Mouse (Mus musculus) CD4-positive, CD25-positive, alpha-beta regulatory T cell, adult 4 months (primary cell): ENCODE results near the gene Hkdc1. TPM values are rescaled to one million over a fixed set of nuclear protein-coding genes. Genes with fewer than 3 reads are reported as not detected.
"Not testable (repeated sequence)": the region's sequence is repeated elsewhere in the genome, so short reads cannot be mapped to it uniquely, and the experiment has no call there.

Source experiments
- ATAC-seq: one replicate; pipeline ENCODE4 v1.8.0; 2017
- polyA plus RNA-seq, 2 experiments: library from polyadenylated mRNA; unstranded; fragments of 100-300 nt; shearing (Covaris generic); gene quantifications; one replicate each; pipeline ENCODE4 v1.2.1; 2017

Gene Hkdc1
- not detected for polyA plus RNA-seq

DNA sequence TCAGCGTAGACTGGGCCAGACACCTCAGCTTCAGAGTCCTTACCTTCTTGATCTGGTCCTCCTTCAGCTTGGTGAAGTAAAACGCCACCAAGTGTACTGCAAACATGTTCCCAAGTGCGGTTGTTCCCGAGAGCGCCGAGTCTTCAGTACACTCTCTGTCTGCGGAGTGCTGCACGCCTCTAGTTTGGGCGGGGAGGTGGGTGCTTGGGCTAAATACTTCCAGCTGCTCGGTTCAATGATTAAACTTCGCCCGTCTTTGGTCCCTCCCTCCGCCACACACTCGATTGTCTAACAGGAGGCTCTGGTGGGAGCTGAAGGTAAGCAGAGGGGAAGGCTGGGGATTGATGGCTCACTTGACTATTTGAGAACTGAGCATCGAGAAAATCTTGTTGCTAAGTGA is at the start of gene Hkdc1:
Hkdc1 (minus strand) TSS at position 237 of the 400 bp plus-strand sequence.
- ATAC-seq, result no peak

- ATAC-seq, result no peak
Observed at GRCm38 (mm10) chr10:62471105-62471504, 48.8 kb upstream of the Hkdc1 start.

DNA sequence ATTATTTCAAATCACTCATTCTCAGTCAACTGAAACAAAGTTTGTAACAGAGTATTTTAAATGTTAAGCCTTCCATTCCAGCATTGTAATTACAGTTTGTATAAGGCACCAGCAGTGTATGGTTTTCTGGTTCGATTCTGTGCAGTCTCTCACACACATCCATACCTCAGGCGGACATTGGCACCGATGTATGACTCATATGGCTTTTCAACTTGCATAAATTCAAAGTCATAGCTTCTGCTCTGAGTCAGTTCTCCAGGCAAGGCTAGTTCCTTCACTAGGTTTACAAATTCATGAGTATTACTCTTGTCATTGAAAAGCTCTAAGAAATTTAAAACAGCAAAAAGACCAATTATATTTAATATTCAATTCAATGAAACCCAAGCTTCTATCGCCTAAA is 47.4 kb upstream of the Hkdc1 start:
- no peak for ATAC-seq

GRCm38 (mm10) chr10:62461321-62461720 is 39.0 kb upstream of the Hkdc1 start:
- ATAC-seq, result no peak

DNA sequence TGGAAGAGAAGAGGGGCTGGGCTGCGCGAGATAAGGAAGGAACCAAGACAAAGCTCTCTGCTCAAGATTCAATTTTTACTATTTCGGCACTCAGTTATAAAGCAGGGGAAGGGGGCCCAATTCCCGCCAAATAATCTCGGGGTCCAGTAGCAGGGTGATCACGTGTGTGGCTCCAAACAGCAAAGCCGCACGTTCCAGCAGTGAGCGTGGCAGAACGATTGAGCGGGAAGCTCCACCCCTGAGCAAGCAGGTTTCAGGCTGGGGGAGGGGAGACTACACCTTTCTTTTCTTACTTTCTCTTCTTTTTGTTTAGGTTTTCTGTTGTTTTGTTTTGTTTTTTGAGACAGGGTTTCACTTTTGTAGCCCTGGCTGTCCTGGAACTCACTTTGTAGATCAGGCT is 29.7 kb upstream of the Hkdc1 start:
- not testable (repeated sequence) for ATAC-seq

- no peak for ATAC-seq
Observed at GRCm38 (mm10) chr10:62450280-62450640, 28.0 kb upstream of the Hkdc1 start.

DNA sequence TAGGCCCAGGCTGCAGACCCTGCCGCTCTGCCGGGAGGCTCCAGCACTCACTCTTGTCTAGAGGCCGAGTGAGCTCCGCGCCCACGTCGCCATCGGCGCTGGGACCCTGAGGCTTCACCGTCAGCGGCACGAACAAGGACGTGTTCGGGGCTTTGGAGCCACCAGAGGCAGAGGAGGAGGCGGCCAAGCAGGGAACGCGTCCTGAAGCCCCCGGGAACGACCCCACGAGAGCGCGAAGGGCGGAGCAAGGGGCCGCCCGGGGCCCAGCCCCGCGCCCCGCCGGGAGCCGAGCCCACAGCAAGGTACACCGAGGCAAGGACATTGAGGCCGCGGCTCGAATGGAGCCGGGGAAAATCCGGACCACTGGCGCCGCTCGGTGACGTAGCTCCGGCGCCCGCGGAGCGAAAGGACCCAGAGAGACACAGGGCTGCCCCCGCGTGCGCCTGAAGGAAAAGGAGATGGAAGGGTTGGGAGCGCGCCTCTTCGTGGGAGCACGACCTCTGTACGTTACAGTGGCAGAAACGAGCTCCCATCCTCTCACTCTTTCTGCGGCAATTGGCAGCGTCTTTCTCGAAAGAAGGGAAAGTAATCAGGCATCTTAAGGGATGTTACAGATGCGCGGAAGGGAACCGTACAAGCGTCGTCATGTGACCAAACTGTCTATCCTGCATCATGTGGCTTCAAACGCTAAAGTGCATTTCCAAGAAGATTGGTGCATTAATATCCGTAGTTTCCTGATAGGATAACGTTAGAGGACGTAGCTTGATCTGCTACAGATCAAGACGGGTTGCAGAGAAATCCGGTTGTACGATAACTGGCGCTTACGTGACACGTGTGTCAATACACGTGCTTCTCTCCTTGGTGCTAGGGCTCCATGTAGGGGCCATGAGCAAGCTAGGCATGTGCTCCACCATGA is 27.3 kb upstream of the Hkdc1 start, which contains the start of the genes 4930507D05Rik and Supv3l1:
4930507D05Rik (plus strand) TSS at position 126 of the 916 bp plus-strand sequence.
Supv3l1 (minus strand) TSS at position 375 of the 916 bp plus-strand sequence.
- peak; percentile 90 for ATAC-seq

GRCm38 (mm10) chr10:62430427-62430826 is 8.1 kb upstream of the Hkdc1 start:
- no peak for ATAC-seq

DNA sequence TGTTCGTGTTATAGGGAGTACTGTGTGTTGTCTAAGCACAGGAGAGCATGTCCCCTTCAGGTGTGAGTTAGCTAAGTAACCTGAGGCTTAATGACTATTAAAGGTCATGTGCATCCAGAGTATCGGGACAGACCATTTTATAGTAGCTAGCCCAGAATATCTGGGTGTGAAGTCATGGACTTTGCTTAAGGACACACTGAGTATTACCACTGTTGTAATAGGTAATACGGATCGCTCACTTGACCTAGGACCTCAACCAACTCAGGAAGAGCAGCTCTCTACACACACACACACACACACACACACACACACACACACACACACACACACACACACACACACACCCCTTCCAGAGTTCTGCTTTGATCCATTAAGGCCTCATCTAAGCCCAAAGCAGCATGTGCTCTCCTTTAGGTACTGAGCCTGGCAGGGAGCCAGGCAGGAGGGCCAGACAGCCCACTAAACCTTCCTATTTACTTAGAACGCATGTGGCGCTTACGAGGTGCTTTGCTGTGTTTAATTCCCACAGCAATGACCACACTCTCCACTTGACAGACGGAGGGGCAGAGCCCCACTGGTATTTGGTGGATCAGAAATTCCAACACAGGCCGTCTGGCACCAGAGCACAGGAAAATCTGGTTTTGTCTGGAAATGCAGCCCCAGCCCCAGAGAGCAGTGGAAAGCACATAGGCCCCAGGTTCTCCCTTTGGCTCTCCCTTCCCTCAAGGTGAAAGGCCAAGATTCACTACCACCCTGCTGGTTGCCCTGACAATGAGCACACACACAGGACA is 3.0 kb upstream of the Hkdc1 start:
- ATAC-seq, result no peak

GRCm38 (mm10) chr10:62421127-62421526 is 1.2 kb downstream of the Hkdc1 start:
- no peak for ATAC-seq

GRCm38 (mm10) chr10:62420399-62420798 is 1.9 kb downstream of the Hkdc1 start:
- no peak for ATAC-seq

GRCm38 (mm10) chr10:62419422-62419821 is 2.9 kb downstream of the Hkdc1 start:
- ATAC-seq, result no peak

DNA sequence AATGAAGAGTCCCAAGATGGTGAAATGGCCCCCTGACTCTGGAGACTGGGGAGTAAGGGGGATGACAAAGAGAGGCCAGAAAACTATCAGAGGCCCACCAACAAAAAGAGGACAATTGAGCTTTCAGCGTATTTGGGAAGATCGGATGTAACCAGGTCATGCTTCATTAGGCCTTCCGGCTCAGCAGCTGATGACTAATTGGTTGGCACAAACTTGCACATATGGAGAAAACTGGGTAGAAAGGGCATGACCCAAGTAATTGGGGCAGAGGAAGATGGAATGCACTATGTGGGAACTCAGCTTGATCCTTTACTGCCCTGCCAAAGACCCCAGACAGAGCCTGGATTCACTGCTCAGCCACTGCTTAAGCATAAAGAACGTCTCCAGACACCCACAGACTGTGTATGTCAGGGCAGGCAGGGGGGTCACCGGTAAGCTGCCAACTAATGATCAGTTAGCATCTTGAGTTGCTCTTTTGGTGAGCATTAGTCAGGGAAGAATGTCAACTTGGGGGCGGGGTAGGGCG is 3.4 kb downstream of the Hkdc1 start:
- no peak for ATAC-seq

DNA sequence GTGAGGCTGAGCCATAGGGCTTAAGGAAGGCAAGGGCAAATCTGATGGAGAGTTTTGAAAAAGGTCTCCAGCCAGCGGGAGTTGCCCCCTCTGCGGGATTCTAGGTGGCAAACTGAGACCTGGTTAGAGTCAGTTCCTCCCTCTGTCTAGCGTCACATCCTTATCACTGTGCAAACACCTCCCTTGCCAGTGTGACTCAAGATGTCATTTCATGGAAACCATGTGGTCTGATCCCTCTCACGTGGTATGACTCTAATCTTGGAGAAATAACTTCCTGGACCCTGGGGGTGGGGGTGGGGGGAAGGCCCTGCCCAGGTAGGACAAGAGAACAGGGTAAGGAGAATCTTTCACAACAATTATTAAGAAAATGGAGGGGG is 8.7 kb downstream of the Hkdc1 start:
- ATAC-seq, result no peak

GRCm38 (mm10) chr10:62412906-62413605 is 9.2 kb downstream of the Hkdc1 start:
- ATAC-seq, result no peak

GRCm38 (mm10) chr10:62411431-62412410 is 10.6 kb downstream of the Hkdc1 start:
- no peak for ATAC-seq

- ATAC-seq, result peak; percentile 84
Observed at GRCm38 (mm10) chr10:62410943-62411342, 11.3 kb downstream of the Hkdc1 start.

GRCm38 (mm10) chr10:62404901-62405300 is 17.4 kb downstream of the Hkdc1 start:
- peak; percentile 57 for ATAC-seq

DNA sequence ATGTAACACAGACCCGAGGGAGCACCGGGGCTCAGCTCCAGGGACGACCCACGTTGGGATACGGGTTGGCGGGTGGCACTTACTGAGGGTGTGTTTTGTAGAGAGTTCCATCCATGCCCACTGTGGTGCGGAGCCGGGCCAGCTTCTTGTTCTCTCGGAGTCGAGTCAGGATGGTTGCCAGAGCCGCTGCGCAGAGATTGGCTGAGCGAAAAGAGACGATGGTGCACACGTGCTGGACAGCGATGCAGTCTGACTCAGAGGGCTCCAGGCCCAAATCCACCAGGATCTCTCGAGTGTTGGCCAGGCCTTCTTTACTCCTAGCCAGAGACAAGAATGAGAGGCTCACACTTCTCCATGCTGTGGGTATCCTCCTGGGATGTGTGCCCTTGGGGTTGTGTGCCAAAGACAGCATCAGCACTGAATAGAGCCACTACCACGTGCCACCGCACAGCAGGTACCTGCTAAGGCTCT is 20.6 kb downstream of the Hkdc1 start:
- no peak for ATAC-seq

- ATAC-seq, result no peak
Observed at GRCm38 (mm10) chr10:62383011-62383410, 39.3 kb downstream of the Hkdc1 start.

GRCm38 (mm10) chr10:62380936-62381335 is 41.4 kb downstream of the Hkdc1 start:
- no peak for ATAC-seq
